Mouse (Mus musculus): ENCODE results near the gene Zbtb12. TPM values are rescaled to one million over a fixed set of nuclear protein-coding genes. Genes with fewer than 3 reads are reported as not detected.
A peak's percentile ranks its signal among the peaks of the same experiment; 100 is the strongest.

Zbtb12 gene
- polyA plus RNA-seq, 1 experiment = 4.0 TPM

DNA sequence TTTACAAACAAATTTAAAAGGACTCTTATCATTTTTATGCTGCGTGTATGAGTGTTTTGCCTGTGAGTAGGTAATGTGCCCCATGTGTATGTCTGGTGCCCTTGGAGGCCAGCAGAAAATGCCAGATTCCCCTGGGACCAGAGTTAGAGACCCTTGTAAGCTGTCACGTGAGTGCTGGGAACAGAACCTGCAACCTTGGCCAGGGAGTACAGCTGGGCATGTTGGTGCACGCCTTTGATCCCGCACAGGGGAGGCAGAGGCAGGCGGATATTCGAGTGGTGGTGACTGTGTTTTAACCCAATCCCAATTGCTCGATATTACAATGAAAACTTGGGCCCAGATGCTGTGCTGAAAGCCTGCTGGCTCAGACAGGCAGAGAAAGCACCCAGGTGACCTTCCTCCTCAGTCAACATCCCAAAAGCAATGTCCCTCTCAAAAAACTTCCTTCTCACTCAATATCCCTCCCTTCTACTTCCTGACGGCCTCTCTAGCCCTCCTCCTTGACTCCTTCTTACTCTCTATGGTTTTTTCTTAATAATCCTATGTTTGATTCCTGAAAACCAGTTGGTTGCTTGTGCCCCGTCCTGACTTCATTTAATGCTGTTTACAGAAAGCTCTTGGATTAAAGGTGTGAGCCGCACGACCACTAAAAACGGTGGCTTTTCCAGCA, 10.9 kb downstream of the Zbtb12 start:
- no peak overlapping the region for H3K4me3 ChIP-seq (ENCODE audit: control insufficient read depth, low read depth, low read length)
- H3K27me3 ChIP-seq (ENCODE audit: control insufficient read depth, insufficient read depth, low read length) = no peaks in the 10 kb centered on the region
- no peak for TF ChIP-seq CTCF (IDR thresholded peaks at IDR 0.05; ENCODE audit: control insufficient read depth, insufficient read depth, insufficient replicate concordance, low read depth, low read length)
- TF ChIP-seq POLR2A (IDR thresholded peaks at IDR 0.05; ENCODE audit: control insufficient read depth, low read depth, low read length) = no peak
- H3K4me1 ChIP-seq (ENCODE audit: control insufficient read depth, insufficient read depth, low read length) = peaks cover 16% of the 10 kb centered on the region
- H3K27ac ChIP-seq (ENCODE audit: control insufficient read depth, insufficient read depth, low read depth, low read length) = no peak overlapping the region
- no peaks in the 10 kb centered on the region for H3K36me3 ChIP-seq (ENCODE audit: control insufficient read depth, insufficient read depth, low read length)

GRCm38 (mm10) chr17:34891377-34891776, 12.1 kb downstream of the Zbtb12 start:
- H3K27ac ChIP-seq (ENCODE audit: control insufficient read depth, insufficient read depth, low read depth, low read length) = no peak overlapping the region
- H3K4me3 ChIP-seq (ENCODE audit: control insufficient read depth, low read depth, low read length) = no peak overlapping the region
- H3K36me3 ChIP-seq (ENCODE audit: control insufficient read depth, insufficient read depth, low read length) = no peaks in the 10 kb centered on the region
- peaks cover 22% of the 10 kb centered on the region for H3K4me1 ChIP-seq (ENCODE audit: control insufficient read depth, insufficient read depth, low read length)
- TF ChIP-seq CTCF (IDR thresholded peaks at IDR 0.05; ENCODE audit: control insufficient read depth, insufficient read depth, insufficient replicate concordance, low read depth, low read length) (peak; percentile 10; the same call in 1 of the 2 replicates), POLR2A (IDR thresholded peaks at IDR 0.05; ENCODE audit: control insufficient read depth, low read depth, low read length) (no peak)
- no peaks in the 10 kb centered on the region for H3K27me3 ChIP-seq (ENCODE audit: control insufficient read depth, insufficient read depth, low read length)

- Histone ChIP-seq H3K4me3 (ENCODE audit: control insufficient read depth, low read depth, low read length) (no peak overlapping the region), H3K36me3 (ENCODE audit: control insufficient read depth, insufficient read depth, low read length) (no peaks in the 10 kb centered on the region), H3K27me3 (ENCODE audit: control insufficient read depth, insufficient read depth, low read length) (no peaks in the 10 kb centered on the region), H3K27ac (ENCODE audit: control insufficient read depth, insufficient read depth, low read depth, low read length) (peak overlapping the region; percentile 61), H3K4me1 (ENCODE audit: control insufficient read depth, insufficient read depth, low read length) (peaks cover 26% of the 10 kb centered on the region)
- TF ChIP-seq POLR2A (IDR thresholded peaks at IDR 0.05; ENCODE audit: control insufficient read depth, low read depth, low read length) (no peak), CTCF (IDR thresholded peaks at IDR 0.05; ENCODE audit: control insufficient read depth, insufficient read depth, insufficient replicate concordance, low read depth, low read length) (no peak)
These were observed 14.0 kb downstream of the Zbtb12 start for GRCm38 (mm10) chr17:34893072-34893824.

GRCm38 (mm10) chr17:34894074-34894597, 14.9 kb downstream of the Zbtb12 start:
- H3K4me1 ChIP-seq (ENCODE audit: control insufficient read depth, insufficient read depth, low read length) = peaks cover 26% of the 10 kb centered on the region
- no peak for TF ChIP-seq CTCF (IDR thresholded peaks at IDR 0.05; ENCODE audit: control insufficient read depth, insufficient read depth, insufficient replicate concordance, low read depth, low read length)
- peak; percentile 57 for TF ChIP-seq POLR2A (IDR thresholded peaks at IDR 0.05; ENCODE audit: control insufficient read depth, low read depth, low read length)
- H3K27ac ChIP-seq (ENCODE audit: control insufficient read depth, insufficient read depth, low read depth, low read length) = peak overlapping the region; percentile 80
- no peaks in the 10 kb centered on the region for H3K27me3 ChIP-seq (ENCODE audit: control insufficient read depth, insufficient read depth, low read length)
- H3K36me3 ChIP-seq (ENCODE audit: control insufficient read depth, insufficient read depth, low read length) = no peaks in the 10 kb centered on the region
- peak overlapping the region; percentile 69 for H3K4me3 ChIP-seq (ENCODE audit: control insufficient read depth, low read depth, low read length)

DNA sequence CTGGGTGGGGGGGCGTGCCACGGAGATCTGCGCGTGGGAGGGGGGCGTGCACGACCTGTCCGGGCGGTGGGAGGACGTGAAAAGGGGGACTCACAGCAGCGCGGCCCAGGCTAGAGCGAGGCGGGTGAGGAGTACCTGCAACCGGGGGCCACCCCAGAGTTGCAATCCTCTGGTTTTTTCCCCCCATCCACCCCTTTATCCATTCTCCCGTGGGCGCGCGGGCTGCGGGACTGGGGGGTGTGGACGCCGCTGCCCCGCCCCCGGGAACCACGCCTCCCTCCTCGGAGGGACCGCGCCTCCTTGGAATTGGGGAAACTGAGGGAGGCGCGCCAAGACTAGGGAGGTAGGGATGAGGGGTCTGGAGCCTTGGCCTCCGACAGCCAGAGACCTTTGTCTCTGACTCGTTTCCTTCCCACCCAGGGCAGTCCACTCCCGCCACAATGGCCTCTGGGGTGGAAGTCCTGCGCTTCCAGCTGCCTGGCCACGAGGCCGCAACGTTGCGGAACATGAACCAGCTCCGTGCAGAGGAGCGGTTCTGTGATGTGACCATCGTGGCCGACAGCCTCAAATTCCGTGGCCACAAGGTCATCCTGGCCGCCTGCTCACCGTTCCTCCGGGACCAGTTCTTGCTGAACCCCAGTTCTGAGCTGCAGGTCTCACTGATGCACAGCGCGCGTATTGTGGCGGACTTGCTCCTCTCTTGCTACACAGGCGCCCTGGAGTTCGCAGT, 15.7 kb downstream of the Zbtb12 start:
- TF ChIP-seq CTCF (IDR thresholded peaks at IDR 0.05; ENCODE audit: control insufficient read depth, insufficient read depth, insufficient replicate concordance, low read depth, low read length) = no peak
- no peak for TF ChIP-seq POLR2A (IDR thresholded peaks at IDR 0.05; ENCODE audit: control insufficient read depth, low read depth, low read length)
- H3K27ac ChIP-seq (ENCODE audit: control insufficient read depth, insufficient read depth, low read depth, low read length) = peak overlapping the region; percentile 47
- H3K36me3 ChIP-seq (ENCODE audit: control insufficient read depth, insufficient read depth, low read length) = no peaks in the 10 kb centered on the region
- peak overlapping the region; percentile 71 for H3K4me3 ChIP-seq (ENCODE audit: control insufficient read depth, low read depth, low read length)
- no peaks in the 10 kb centered on the region for H3K27me3 ChIP-seq (ENCODE audit: control insufficient read depth, insufficient read depth, low read length)
- peaks cover 26% of the 10 kb centered on the region for H3K4me1 ChIP-seq (ENCODE audit: control insufficient read depth, insufficient read depth, low read length)

DNA sequence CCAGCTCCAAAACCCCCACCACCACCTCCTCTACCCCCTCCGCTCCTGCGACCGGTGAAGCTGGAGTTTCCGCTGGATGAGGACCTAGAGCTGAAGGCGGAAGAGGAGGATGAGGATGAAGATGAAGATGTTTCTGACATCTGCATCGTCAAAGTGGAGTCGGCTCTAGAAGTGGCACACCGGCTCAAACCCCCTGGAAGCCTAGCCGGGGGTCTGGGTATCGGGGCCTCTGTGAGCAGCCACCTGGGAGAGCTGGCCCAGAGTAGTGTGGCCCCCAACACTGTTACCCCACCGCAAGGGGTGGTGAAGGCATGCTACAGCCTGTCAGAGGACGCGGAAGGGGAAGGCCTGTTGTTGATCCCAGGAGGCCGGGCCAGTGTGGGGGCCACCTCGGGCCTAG, 16.4 kb downstream of the Zbtb12 start:
- Histone ChIP-seq H3K27me3 (ENCODE audit: control insufficient read depth, insufficient read depth, low read length) (no peaks in the 10 kb centered on the region), H3K4me1 (ENCODE audit: control insufficient read depth, insufficient read depth, low read length) (peaks cover 26% of the 10 kb centered on the region), H3K4me3 (ENCODE audit: control insufficient read depth, low read depth, low read length) (no peak overlapping the region; the same call in 1 of the 2 replicates), H3K36me3 (ENCODE audit: control insufficient read depth, insufficient read depth, low read length) (no peaks in the 10 kb centered on the region), H3K27ac (ENCODE audit: control insufficient read depth, insufficient read depth, low read depth, low read length) (no peak overlapping the region)
- TF ChIP-seq CTCF (IDR thresholded peaks at IDR 0.05; ENCODE audit: control insufficient read depth, insufficient read depth, insufficient replicate concordance, low read depth, low read length) = no peak
- TF ChIP-seq POLR2A (IDR thresholded peaks at IDR 0.05; ENCODE audit: control insufficient read depth, low read depth, low read length) = no peak

GRCm38 (mm10) chr17:34896366-34896765, 17.1 kb downstream of the Zbtb12 start:
- Histone ChIP-seq H3K27me3 (ENCODE audit: control insufficient read depth, insufficient read depth, low read length) (no peaks in the 10 kb centered on the region), H3K4me3 (ENCODE audit: control insufficient read depth, low read depth, low read length) (no peak overlapping the region), H3K27ac (ENCODE audit: control insufficient read depth, insufficient read depth, low read depth, low read length) (no peak overlapping the region)

More at GRCm38 (mm10) chr17:34896366-34896765, 17.1 kb downstream of the Zbtb12 start:
- Histone ChIP-seq H3K4me1 (ENCODE audit: control insufficient read depth, insufficient read depth, low read length) (peaks cover 26% of the 10 kb centered on the region), H3K36me3 (ENCODE audit: control insufficient read depth, insufficient read depth, low read length) (no peaks in the 10 kb centered on the region)
- TF ChIP-seq CTCF (IDR thresholded peaks at IDR 0.05; ENCODE audit: control insufficient read depth, insufficient read depth, insufficient replicate concordance, low read depth, low read length) (no peak), POLR2A (IDR thresholded peaks at IDR 0.05; ENCODE audit: control insufficient read depth, low read depth, low read length) (no peak)

All from testis, adult 2 months (tissue).